Mouse (Mus musculus) stomach, postnatal 0 days (tissue): ENCODE results near the gene Bche.

Experiments
- CTCF ChIP-seq: IDR thresholded peaks from 2 replicates; pipeline ENCODE4 v1.5.1; 2016; ENCODE audit warnings: antibody characterized with exemption, low read depth, mild to moderate bottlenecking, moderate library complexity
- EP300 ChIP-seq: optimal IDR thresholded peaks from 2 replicates; pipeline ENCODE3; 2016; ENCODE audit warnings: antibody characterized with exemption

DNA sequence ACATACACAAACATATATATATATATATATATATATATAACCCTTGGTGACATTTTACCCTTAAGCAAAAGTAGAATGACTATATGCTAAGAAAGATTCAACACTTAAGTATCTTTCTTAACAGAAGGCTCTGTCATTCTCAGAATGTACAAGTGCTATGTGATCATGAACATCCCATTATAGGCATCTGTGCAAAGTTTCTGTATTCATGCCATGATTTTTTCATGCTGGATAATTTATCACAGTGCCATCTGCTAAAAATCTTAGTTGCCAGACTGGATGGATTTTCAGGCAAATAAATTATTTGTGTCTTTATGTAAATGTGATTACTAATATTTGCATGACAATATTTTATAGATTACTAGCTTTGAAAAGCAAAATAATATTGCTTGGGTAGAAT lies 33.8 kb upstream of the Bche start:
- TF ChIP-seq CTCF (no peak), EP300 (no peak)
